Mouse (Mus musculus) embryonic facial prominence, embryonic 10.5 days (tissue): ENCODE results near the gene Capn1. TPM values are rescaled to one million over a fixed set of nuclear protein-coding genes. Genes with fewer than 3 reads are reported as not detected.

Experiments
- DNase-seq: peaks from one replicate; pipeline ENCODE4 v3.0.0-alpha.2; 2017; ENCODE audit warnings: low spot score
- H3K27ac ChIP-seq: fragments of 300-500 bp; sonication (generic); replicated peaks from 2 replicates; pipeline ENCODE4 v1.5.1; 2016; ENCODE audit warnings: mild to moderate bottlenecking
- H3K27me3 ChIP-seq: fragments of 300-500 bp; sonication (generic); replicated peaks from 2 replicates; pipeline ENCODE4 v1.6.1; 2016; ENCODE audit warnings: low read depth, mild to moderate bottlenecking; ENCODE audit not compliant: poor library complexity, severe bottlenecking
- H3K36me3 ChIP-seq: fragments of 300-500 bp; sonication (generic); replicated peaks from 2 replicates; pipeline ENCODE4 v1.6.1; 2016; ENCODE audit warnings: mild to moderate bottlenecking, moderate library complexity
- H3K4me1 ChIP-seq: fragments of 300-500 bp; sonication (generic); 2 replicates; pipeline ENCODE4 v1.6.1; 2016
- H3K4me3 ChIP-seq: fragments of 300-500 bp; sonication (generic); 2 replicates; pipeline ENCODE4 v1.5.1; 2016; ENCODE audit warnings: mild to moderate bottlenecking, moderate library complexity
- H3K9me3 ChIP-seq: fragments of 300-500 bp; sonication (generic); 2 replicates; pipeline ENCODE4 v1.6.1; 2016; ENCODE audit warnings: mild to moderate bottlenecking
- WGBS: fragments of 180-500 bp; shearing (Covaris S2); methylation state at CpG from one replicate; pipeline ENCODE4 v1.1.7; 2016; 5-methylcytosine and 5-hydroxymethylcytosine counted together
- polyA plus RNA-seq: library from polyadenylated mRNA; unstranded; fragments of >200 nt; fragmentation: Nextera tagmentation; extraction: Ambion mirVana; gene quantifications from 2 replicates; pipeline ENCODE4 v1.2.1, GENCODE M21; 2016

The Capn1 gene
- polyA plus RNA-seq, 1 experiment from 2014 or later, result 3.2 TPM

- no peaks in the 10 kb centered on the region for H3K27me3 ChIP-seq
- no peaks in the 10 kb centered on the region for H3K36me3 ChIP-seq
- 67% methylated on average over 3 of the region's 3 CpGs for whole genome bisulfite sequencing
- no peaks in the 10 kb centered on the region for H3K9me3 ChIP-seq
- peak overlapping the region; percentile 35; the same call in 1 of the 2 replicates for H3K27ac ChIP-seq
- H3K4me1 ChIP-seq, result peaks cover 5% of the 10 kb centered on the region; the same call in 1 of the 2 replicates
- no peak for DNase-seq
- H3K4me3 ChIP-seq, result no peak overlapping the region
Observed at GRCm38 (mm10) chr19:5977717-5978116, 38.0 kb downstream of the Capn1 start.

- no peaks in the 10 kb centered on the region for H3K36me3 ChIP-seq
- 83% methylated on average over 4 of the region's 4 CpGs for WGBS
- H3K27me3 ChIP-seq, result no peaks in the 10 kb centered on the region
- no peak overlapping the region for H3K27ac ChIP-seq
- DNase-seq, result no peak
- peaks cover 5% of the 10 kb centered on the region; the same call in 1 of the 2 replicates for H3K4me1 ChIP-seq
- no peaks in the 10 kb centered on the region for H3K9me3 ChIP-seq
- no peak overlapping the region for H3K4me3 ChIP-seq
Observed at GRCm38 (mm10) chr19:5975676-5976075, 40.0 kb downstream of the Capn1 start.

GRCm38 (mm10) chr19:5975112-5975511 is 40.6 kb downstream of the Capn1 start:
- Histone ChIP-seq H3K36me3 (no peaks in the 10 kb centered on the region), H3K27ac (no peak overlapping the region), H3K4me3 (no peak overlapping the region), H3K27me3 (no peaks in the 10 kb centered on the region), H3K9me3 (no peaks in the 10 kb centered on the region), H3K4me1 (peaks cover 5% of the 10 kb centered on the region; the same call in 1 of the 2 replicates)
- no peak for DNase-seq
- 80% methylated on average over 4 of the region's 4 CpGs for WGBS

GRCm38 (mm10) chr19:5967664-5968063 is 48.0 kb downstream of the Capn1 start:
- peaks cover 25% of the 10 kb centered on the region for H3K4me1 ChIP-seq
- H3K27ac ChIP-seq, result no peak overlapping the region
- DNase-seq, result no peak
- H3K36me3 ChIP-seq, result no peaks in the 10 kb centered on the region
- no peak overlapping the region for H3K4me3 ChIP-seq
- H3K27me3 ChIP-seq, result no peaks in the 10 kb centered on the region
- 87% methylated on average over 10 of the region's 10 CpGs for WGBS
- H3K9me3 ChIP-seq, result no peaks in the 10 kb centered on the region

- WGBS, result 74% methylated on average over 6 of the region's 6 CpGs
- peaks cover under 1% of the 10 kb centered on the region for H3K36me3 ChIP-seq
- peaks cover 30% of the 10 kb centered on the region for H3K4me1 ChIP-seq
- DNase-seq, result no peak
- no peaks in the 10 kb centered on the region for H3K9me3 ChIP-seq
- H3K27ac ChIP-seq, result peak overlapping the region; percentile 40
- H3K27me3 ChIP-seq, result no peaks in the 10 kb centered on the region
- H3K4me3 ChIP-seq, result peak overlapping the region; percentile 11; the same call in 1 of the 2 replicates
Observed at GRCm38 (mm10) chr19:5966786-5967185, 48.9 kb downstream of the Capn1 start.

- Histone ChIP-seq H3K36me3 (peaks cover 10% of the 10 kb centered on the region), H3K27ac (no peak overlapping the region), H3K4me3 (no peak overlapping the region), H3K9me3 (no peaks in the 10 kb centered on the region), H3K4me1 (peaks cover 39% of the 10 kb centered on the region), H3K27me3 (no peaks in the 10 kb centered on the region)
- 86% methylated on average over 2 of the region's 2 CpGs for WGBS
- no peak for DNase-seq
Observed at GRCm38 (mm10) chr19:5965910-5966309, 49.8 kb downstream of the Capn1 start.

GRCm38 (mm10) chr19:5965280-5965679 is 50.4 kb downstream of the Capn1 start:
- peak overlapping the region; percentile 84; the same call in 1 of the 2 replicates for H3K4me3 ChIP-seq
- no peaks in the 10 kb centered on the region for H3K9me3 ChIP-seq
- peak; percentile 80 for DNase-seq
- H3K4me1 ChIP-seq, result peaks cover 39% of the 10 kb centered on the region
- H3K27me3 ChIP-seq, result no peaks in the 10 kb centered on the region
- peaks cover 16% of the 10 kb centered on the region for H3K36me3 ChIP-seq
- WGBS, result 10% methylated on average over 4 of the region's 4 CpGs
- H3K27ac ChIP-seq, result no peak overlapping the region; the same call in 1 of the 2 replicates

- H3K27me3 ChIP-seq, result no peaks in the 10 kb centered on the region
- 83% methylated on average over 2 of the region's 2 CpGs for WGBS
- H3K4me1 ChIP-seq, result peaks cover 39% of the 10 kb centered on the region
- DNase-seq, result no peak
- H3K4me3 ChIP-seq, result peak overlapping the region; percentile 84
- peak overlapping the region; percentile 88 for H3K27ac ChIP-seq
- no peaks in the 10 kb centered on the region for H3K9me3 ChIP-seq
- H3K36me3 ChIP-seq, result peaks cover 21% of the 10 kb centered on the region
Observed at GRCm38 (mm10) chr19:5964804-5965203, 50.9 kb downstream of the Capn1 start.

- Histone ChIP-seq H3K27me3 (no peaks in the 10 kb centered on the region), H3K27ac (peak within 1 kb of the TSS; percentile 88), H3K36me3 (peaks cover 29% of the 10 kb centered on the region), H3K9me3 (no peaks in the 10 kb centered on the region), H3K4me3 (peak within 1 kb of the TSS; percentile 84), H3K4me1 (peaks cover 39% of the 10 kb centered on the region)
- under 1% methylated on average over 50 of the region's 50 CpGs for WGBS
- peak; percentile 92 for DNase-seq
Observed at GRCm38 (mm10) chr19:5963883-5964562, 51.7 kb downstream of the Capn1 start, which contains the start of gene Pola2. Gene Pola2 (minus strand): TSS chr19:5964202.

GRCm38 (mm10) chr19:5962651-5963050 is 53.0 kb downstream of the Capn1 start:
- WGBS, result 33% methylated on average over 1 of the region's 1 CpGs
- Histone ChIP-seq H3K27me3 (no peaks in the 10 kb centered on the region), H3K27ac (no peak overlapping the region), H3K36me3 (peaks cover 42% of the 10 kb centered on the region), H3K9me3 (no peaks in the 10 kb centered on the region), H3K4me1 (peaks cover 39% of the 10 kb centered on the region), H3K4me3 (peak overlapping the region; percentile 84)
- DNase-seq, result no peak

- WGBS, result 82% methylated on average over 5 of the region's 5 CpGs
- H3K4me3 ChIP-seq, result no peak overlapping the region
- no peaks in the 10 kb centered on the region for H3K27me3 ChIP-seq
- no peaks in the 10 kb centered on the region for H3K9me3 ChIP-seq
- no peak for DNase-seq
- H3K27ac ChIP-seq, result no peak overlapping the region
- peaks cover 31% of the 10 kb centered on the region for H3K4me1 ChIP-seq
- peaks cover 91% of the 10 kb centered on the region for H3K36me3 ChIP-seq
Observed at GRCm38 (mm10) chr19:5957371-5957770, 58.3 kb downstream of the Capn1 start.

- H3K36me3 ChIP-seq, result peaks cover 96% of the 10 kb centered on the region
- H3K4me1 ChIP-seq, result peaks cover 34% of the 10 kb centered on the region
- no peaks in the 10 kb centered on the region for H3K9me3 ChIP-seq
- peak; percentile 81 for DNase-seq
- no peak overlapping the region for H3K4me3 ChIP-seq
- H3K27me3 ChIP-seq, result no peaks in the 10 kb centered on the region
- WGBS, result 37% methylated on average over 3 of the region's 3 CpGs
- no peak overlapping the region for H3K27ac ChIP-seq
Observed at GRCm38 (mm10) chr19:5956685-5957084, 59.0 kb downstream of the Capn1 start.
